Mouse (Mus musculus): ENCODE data around the gene Ndufaf8. TPM values are rescaled to one million over a fixed set of nuclear protein-coding genes. Genes with fewer than 3 reads are reported as not detected.

The Ndufaf8 gene
- total RNA-seq, 2 experiments from 2014 or later: 50.2 to 53.5 TPM

GRCm38 (mm10) chr11:120129281-120129680, 30.6 kb downstream of the Ndufaf8 start:
- no peak for DNase-seq (ENCODE audit: low spot score in 2 of 2)

- no peak for DNase-seq (ENCODE audit: low spot score in 2 of 2)
Observed at GRCm38 (mm10) chr11:120134148-120134547, 35.4 kb downstream of the Ndufaf8 start.

- DNase-seq (ENCODE audit: low spot score in 2 of 2): no peak
Observed at GRCm38 (mm10) chr11:120134847-120135530, 36.3 kb downstream of the Ndufaf8 start.

DNA sequence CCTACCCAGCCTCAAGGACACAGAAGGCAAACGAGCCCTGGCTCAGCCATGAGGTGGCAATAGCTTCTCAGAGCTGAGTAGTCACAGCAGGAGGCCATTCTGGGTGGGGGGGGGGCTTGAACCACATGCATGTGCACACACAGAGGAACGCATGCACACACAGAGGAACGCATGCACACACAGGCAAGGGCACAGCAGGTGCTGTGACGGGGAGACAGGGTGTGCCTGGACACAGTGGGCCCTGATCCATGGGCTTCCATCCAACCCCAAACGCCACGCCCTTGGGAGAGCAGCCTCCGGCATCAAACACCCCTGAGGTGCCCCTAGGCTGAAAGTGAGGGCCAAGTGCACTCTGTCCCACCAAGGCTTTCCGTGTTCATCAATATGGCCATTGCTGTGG, 37.5 kb downstream of the Ndufaf8 start:
- DNase-seq (ENCODE audit: low spot score in 2 of 2): no peak

GRCm38 (mm10) chr11:120136796-120137624, 38.3 kb downstream of the Ndufaf8 start:
- no peak for DNase-seq (ENCODE audit: low spot score in 2 of 2)

DNA sequence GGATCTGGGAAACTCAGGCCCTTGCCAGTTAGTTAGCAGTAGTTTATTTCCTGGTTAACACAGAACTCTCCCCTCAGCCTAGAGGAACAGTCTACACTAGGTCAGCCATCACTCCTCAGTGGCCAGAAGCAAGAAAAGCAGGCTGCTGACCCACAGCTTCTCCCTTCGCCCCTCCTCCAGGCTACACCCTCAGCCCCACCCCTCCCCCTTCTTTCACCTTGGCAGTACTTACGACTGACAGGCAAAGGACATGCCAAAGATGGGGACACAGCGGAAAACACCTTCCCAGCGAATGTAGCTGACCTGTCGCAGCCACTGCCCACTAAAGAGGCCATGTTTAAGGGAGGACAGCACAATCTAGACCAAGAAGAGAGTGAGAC, 38.9 kb downstream of the Ndufaf8 start:
- no peak for DNase-seq (ENCODE audit: low spot score in 2 of 2)

- no peak for DNase-seq (ENCODE audit: low spot score in 2 of 2)
Observed at GRCm38 (mm10) chr11:120139309-120139731, 40.6 kb downstream of the Ndufaf8 start.

- no peak for DNase-seq (ENCODE audit: low spot score in 2 of 2)
Observed at GRCm38 (mm10) chr11:120140255-120140654, 41.5 kb downstream of the Ndufaf8 start.

DNA sequence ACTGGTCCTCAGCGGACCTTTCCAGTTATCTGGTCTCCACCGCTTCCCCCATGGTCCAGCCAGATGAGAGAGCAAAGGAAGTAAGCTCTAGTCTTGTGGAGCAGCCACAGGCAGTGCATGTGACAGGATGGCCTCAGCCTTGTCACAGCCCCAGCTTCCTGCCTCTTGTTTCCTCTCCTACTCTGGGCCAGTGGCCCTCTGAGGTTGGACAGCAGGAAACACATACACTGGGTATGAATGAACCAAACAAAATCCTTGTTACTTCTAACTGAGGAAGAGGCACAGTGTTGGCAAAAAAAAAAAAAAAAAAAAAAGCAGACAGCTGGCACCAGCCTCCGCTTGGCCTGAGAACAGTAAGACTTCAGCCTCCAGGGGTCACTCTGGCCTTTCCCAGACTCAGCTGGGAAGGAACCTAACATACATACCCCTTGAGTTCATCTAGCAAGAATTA, 43.9 kb downstream of the Ndufaf8 start:
- DNase-seq (ENCODE audit: low spot score in 2 of 2): no peak

DNA sequence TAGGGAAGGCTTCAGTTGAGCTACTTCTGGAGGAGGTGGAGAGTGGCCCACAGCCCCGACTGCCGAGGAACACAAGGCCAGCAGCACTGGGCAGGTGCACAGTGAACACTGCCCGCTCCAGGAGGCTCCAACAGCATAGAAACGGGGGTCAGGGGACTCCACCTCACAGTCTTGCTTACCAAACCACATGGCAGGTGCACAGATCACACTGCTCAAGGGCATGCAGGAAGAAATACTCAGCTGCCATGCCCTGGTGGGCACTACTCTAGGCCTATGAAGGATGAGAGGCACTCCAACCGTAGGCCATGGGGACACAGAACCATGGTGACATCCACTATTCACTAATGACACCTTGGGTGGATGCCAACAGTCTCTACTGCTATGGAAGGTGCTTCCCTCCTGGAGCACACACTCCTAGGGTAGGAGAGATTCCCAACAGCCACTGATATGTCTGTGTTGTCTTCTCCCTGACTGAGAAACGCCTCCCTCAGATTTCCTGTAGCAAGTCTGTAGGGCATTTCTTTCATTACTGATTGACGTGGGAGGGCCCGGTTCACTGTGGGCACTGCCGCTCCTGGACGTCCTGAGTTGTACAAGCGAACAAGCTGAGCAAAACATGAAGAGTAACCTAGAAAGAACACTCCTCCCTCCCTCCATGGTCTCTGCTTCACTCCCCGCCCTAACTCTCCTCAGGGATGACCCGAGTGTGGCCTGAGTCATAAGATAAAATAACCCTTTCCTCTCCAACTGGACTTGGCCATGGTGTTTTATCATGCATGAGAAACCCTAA, 45.2 kb downstream of the Ndufaf8 start:
- no peak for DNase-seq (ENCODE audit: low spot score in 2 of 2)

- DNase-seq (ENCODE audit: low spot score in 2 of 2): no peak
Observed at GRCm38 (mm10) chr11:120148201-120148855, 49.6 kb downstream of the Ndufaf8 start.

- no peak for DNase-seq (ENCODE audit: low spot score in 2 of 2)
Observed at GRCm38 (mm10) chr11:120149510-120150200, 50.9 kb downstream of the Ndufaf8 start.

Small RNA genes within 50 kb of the gene (microRNA-seq; reads per million reads assigned to microRNA genes)
- gene Gm25948: not detected

Other genes starting within 250 kb of the Ndufaf8 start
- gene Chmp6, start 185.5 kb upstream of the Ndufaf8 start, total RNA-seq (2021): 10 to 100 TPM; 51.4 to 54.3 TPM
- gene Baiap2, start 156.2 kb upstream of the Ndufaf8 start, total RNA-seq (2021): 10 to 100 TPM; 24.1 to 26.5 TPM
- 10 to 100 TPM; 30.1 to 30.9 TPM for gene Aatk, start 51.8 kb upstream of the Ndufaf8 start, total RNA-seq (2021)
- gene Cep131, start 12.1 kb upstream of the Ndufaf8 start, total RNA-seq (2021): 100 to 1,000 TPM; 247 to 275 TPM
- 10 to 100 TPM; 14.8 to 16.9 TPM for gene Tepsin, start 197 bp upstream of the Ndufaf8 start, total RNA-seq (2021)
- 100 to 1,000 TPM; 132 to 147 TPM for gene Slc38a10, start 52.4 kb downstream of the Ndufaf8 start, total RNA-seq (2021)
- 10 to 100 TPM; 25.3 to 26.7 TPM for gene Bahcc1, start 134.0 kb downstream of the Ndufaf8 start, total RNA-seq (2021)
- 1,000 to 10,000 TPM in 1 of 2 experiments, 100 to 1,000 TPM in 1; 949 to 1,134 TPM for gene Actg1, start 249.6 kb downstream of the Ndufaf8 start, total RNA-seq (2021)

Data from adrenal gland, postnatal 4 days (tissue).